Mouse (Mus musculus): ENCODE data around the gene Gm13090. TPM values are rescaled to one million over a fixed set of nuclear protein-coding genes. Genes with fewer than 3 reads are reported as not detected.

Gene Gm13090
- polyA plus RNA-seq, 1 experiment, result not detected

GRCm38 (mm10) chr4:151133760-151134159 is 44.4 kb downstream of the Gm13090 start:
- Histone ChIP-seq H3K27me3 (ENCODE audit: control insufficient read depth, insufficient read depth, low read length) (no peaks in the 10 kb centered on the region; the same call in 1 of the 2 replicates), H3K4me3 (ENCODE audit: extremely low read depth, insufficient read depth, insufficient read length) (no peak overlapping the region), H3K4me1 (ENCODE audit: control insufficient read depth, insufficient read depth, insufficient read length) (no peaks in the 10 kb centered on the region), H3K36me3 (ENCODE audit: control insufficient read depth, insufficient read depth, low read length) (no peaks in the 10 kb centered on the region), H3K27ac (ENCODE audit: insufficient read depth, low read length) (no peak overlapping the region)
- 46% methylated on average over 4 of the region's 4 CpGs for WGBS
- no peak for TF ChIP-seq CTCF (IDR thresholded peaks at IDR 0.05; ENCODE audit: extremely low read depth, insufficient read depth, insufficient read length, insufficient replicate concordance)
- DNase-seq (ENCODE audit: low read depth in 1 of 2, low spot score in 2 of 2), result no peak

DNA sequence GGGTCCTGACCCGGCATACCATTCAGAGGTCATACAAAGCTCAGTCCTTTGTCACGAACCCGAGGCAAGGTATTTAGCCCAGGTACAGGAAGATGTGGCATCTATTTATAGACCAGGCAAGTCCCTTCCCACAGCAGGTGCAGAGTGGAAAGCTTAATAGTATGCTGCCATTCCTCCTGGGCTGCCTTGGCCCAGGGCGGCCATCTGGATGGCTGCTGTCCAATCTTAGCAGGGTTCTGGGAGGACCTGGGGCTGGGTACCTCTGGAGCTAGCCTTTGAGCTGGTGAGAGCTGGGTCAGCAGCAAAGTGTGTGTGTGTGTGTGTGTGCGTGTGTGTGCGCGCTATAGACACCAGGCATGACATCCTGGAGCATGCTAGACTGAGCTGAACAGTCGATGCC is 46.1 kb downstream of the Gm13090 start:
- no peaks in the 10 kb centered on the region for H3K4me1 ChIP-seq (ENCODE audit: control insufficient read depth, insufficient read depth, insufficient read length)
- DNase-seq (ENCODE audit: low read depth in 1 of 2, low spot score in 2 of 2), result no peak
- H3K4me3 ChIP-seq (ENCODE audit: extremely low read depth, insufficient read depth, insufficient read length), result no peak overlapping the region
- 81% methylated on average over 8 of the region's 8 CpGs for WGBS
- no peak for TF ChIP-seq CTCF (IDR thresholded peaks at IDR 0.05; ENCODE audit: extremely low read depth, insufficient read depth, insufficient read length, insufficient replicate concordance)
- TF ChIP-seq POLR2A (IDR thresholded peaks at IDR 0.05; ENCODE audit: low read depth, low read length), result no peak
- no peak overlapping the region for H3K27ac ChIP-seq (ENCODE audit: insufficient read depth, low read length)
- peaks cover 5% of the 10 kb centered on the region for H3K27me3 ChIP-seq (ENCODE audit: control insufficient read depth, insufficient read depth, low read length)
- H3K36me3 ChIP-seq (ENCODE audit: control insufficient read depth, insufficient read depth, low read length), result no peaks in the 10 kb centered on the region

- WGBS, result 77% methylated on average over 5 of the region's 5 CpGs
- Histone ChIP-seq H3K36me3 (ENCODE audit: control insufficient read depth, insufficient read depth, low read length) (no peaks in the 10 kb centered on the region), H3K4me1 (ENCODE audit: control insufficient read depth, insufficient read depth, insufficient read length) (no peaks in the 10 kb centered on the region), H3K27me3 (ENCODE audit: control insufficient read depth, insufficient read depth, low read length) (peaks cover 6% of the 10 kb centered on the region), H3K4me3 (ENCODE audit: extremely low read depth, insufficient read depth, insufficient read length) (no peak overlapping the region), H3K27ac (ENCODE audit: insufficient read depth, low read length) (no peak overlapping the region)
- TF ChIP-seq CTCF (IDR thresholded peaks at IDR 0.05; ENCODE audit: extremely low read depth, insufficient read depth, insufficient read length, insufficient replicate concordance) (no peak), POLR2A (IDR thresholded peaks at IDR 0.05; ENCODE audit: low read depth, low read length) (no peak)
- DNase-seq (ENCODE audit: low read depth in 1 of 2, low spot score in 2 of 2), result no peak
Observed at GRCm38 (mm10) chr4:151137701-151138100, 48.3 kb downstream of the Gm13090 start.

DNA sequence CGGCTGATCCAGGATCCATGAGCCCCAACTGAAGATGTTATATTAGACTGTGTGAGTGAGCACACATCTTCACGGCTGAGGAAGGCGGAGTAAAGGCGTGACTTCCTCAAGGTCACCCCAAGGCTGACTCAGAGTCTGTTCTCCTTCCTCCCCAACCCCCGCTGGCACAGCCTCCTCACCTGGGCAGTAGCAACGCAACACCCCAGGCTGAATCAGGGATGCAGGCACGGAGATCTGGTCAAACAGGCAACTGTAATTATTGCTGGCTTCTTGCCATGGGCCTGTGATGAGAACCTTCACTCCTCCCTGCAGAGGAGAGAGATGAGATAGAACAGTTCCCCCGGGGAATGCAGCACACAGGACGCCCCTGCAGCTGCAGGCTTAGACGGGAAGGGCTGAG is 48.8 kb downstream of the Gm13090 start:
- TF ChIP-seq CTCF (IDR thresholded peaks at IDR 0.05; ENCODE audit: extremely low read depth, insufficient read depth, insufficient read length, insufficient replicate concordance) (no peak), POLR2A (IDR thresholded peaks at IDR 0.05; ENCODE audit: low read depth, low read length) (no peak)
- no peak overlapping the region for H3K4me3 ChIP-seq (ENCODE audit: extremely low read depth, insufficient read depth, insufficient read length)
- WGBS, result 20% methylated on average over 10 of the region's 10 CpGs
- peaks cover 6% of the 10 kb centered on the region for H3K27me3 ChIP-seq (ENCODE audit: control insufficient read depth, insufficient read depth, low read length)
- no peaks in the 10 kb centered on the region for H3K36me3 ChIP-seq (ENCODE audit: control insufficient read depth, insufficient read depth, low read length)
- no peak for DNase-seq (ENCODE audit: low read depth in 1 of 2, low spot score in 2 of 2)
- no peak overlapping the region for H3K27ac ChIP-seq (ENCODE audit: insufficient read depth, low read length)
- H3K4me1 ChIP-seq (ENCODE audit: control insufficient read depth, insufficient read depth, insufficient read length), result no peaks in the 10 kb centered on the region

GRCm38 (mm10) chr4:151138586-151138985 is 49.2 kb downstream of the Gm13090 start:
- H3K4me1 ChIP-seq (ENCODE audit: control insufficient read depth, insufficient read depth, insufficient read length), result no peaks in the 10 kb centered on the region
- H3K4me3 ChIP-seq (ENCODE audit: extremely low read depth, insufficient read depth, insufficient read length), result no peak overlapping the region
- TF ChIP-seq POLR2A (IDR thresholded peaks at IDR 0.05; ENCODE audit: low read depth, low read length), result no peak
- TF ChIP-seq CTCF (IDR thresholded peaks at IDR 0.05; ENCODE audit: extremely low read depth, insufficient read depth, insufficient read length, insufficient replicate concordance), result no peak
- no peaks in the 10 kb centered on the region for H3K36me3 ChIP-seq (ENCODE audit: control insufficient read depth, insufficient read depth, low read length)
- 29% methylated on average over 2 of the region's 2 CpGs for WGBS
- no peak overlapping the region for H3K27ac ChIP-seq (ENCODE audit: insufficient read depth, low read length)
- no peak for DNase-seq (ENCODE audit: low read depth in 1 of 2, low spot score in 2 of 2)
- H3K27me3 ChIP-seq (ENCODE audit: control insufficient read depth, insufficient read depth, low read length), result peaks cover 6% of the 10 kb centered on the region

GRCm38 (mm10) chr4:151139053-151139840 is 49.9 kb downstream of the Gm13090 start:
- DNase-seq (ENCODE audit: low read depth in 1 of 2, low spot score in 2 of 2), result peak in 1 of 2 experiments; percentile 25
- H3K27ac ChIP-seq (ENCODE audit: insufficient read depth, low read length), result no peak overlapping the region
- H3K27me3 ChIP-seq (ENCODE audit: control insufficient read depth, insufficient read depth, low read length), result peaks cover 6% of the 10 kb centered on the region
- no peaks in the 10 kb centered on the region for H3K36me3 ChIP-seq (ENCODE audit: control insufficient read depth, insufficient read depth, low read length)
- WGBS, result 12% methylated on average over 20 of the region's 20 CpGs
- H3K4me3 ChIP-seq (ENCODE audit: extremely low read depth, insufficient read depth, insufficient read length), result no peak overlapping the region
- TF ChIP-seq CTCF (IDR thresholded peaks at IDR 0.05; ENCODE audit: extremely low read depth, insufficient read depth, insufficient read length, insufficient replicate concordance) (peak; percentile 49; the same call in 1 of the 2 replicates), POLR2A (IDR thresholded peaks at IDR 0.05; ENCODE audit: low read depth, low read length) (no peak)
- H3K4me1 ChIP-seq (ENCODE audit: control insufficient read depth, insufficient read depth, insufficient read length), result no peaks in the 10 kb centered on the region

GRCm38 (mm10) chr4:151140368-151140982 is 51.1 kb downstream of the Gm13090 start:
- no peaks in the 10 kb centered on the region for H3K4me1 ChIP-seq (ENCODE audit: control insufficient read depth, insufficient read depth, insufficient read length)
- H3K36me3 ChIP-seq (ENCODE audit: control insufficient read depth, insufficient read depth, low read length), result no peaks in the 10 kb centered on the region
- peaks cover 6% of the 10 kb centered on the region for H3K27me3 ChIP-seq (ENCODE audit: control insufficient read depth, insufficient read depth, low read length)
- 14% methylated on average over 19 of the region's 20 CpGs for WGBS
- no peak for DNase-seq (ENCODE audit: low read depth in 1 of 2, low spot score in 2 of 2)
- no peak overlapping the region for H3K4me3 ChIP-seq (ENCODE audit: extremely low read depth, insufficient read depth, insufficient read length)
- TF ChIP-seq CTCF (IDR thresholded peaks at IDR 0.05; ENCODE audit: extremely low read depth, insufficient read depth, insufficient read length, insufficient replicate concordance) (no peak), POLR2A (IDR thresholded peaks at IDR 0.05; ENCODE audit: low read depth, low read length) (no peak)
- no peak overlapping the region for H3K27ac ChIP-seq (ENCODE audit: insufficient read depth, low read length)

Other genes starting within 250 kb of the Gm13090 start
- gene Errfi1, start 235.7 kb upstream of the Gm13090 start, polyA plus RNA-seq (2012; rRNA removed), result 13.7 and 15.3 TPM in 2 replicates
- 51.4 and 56.9 TPM in 2 replicates for gene Park7, start 175.1 kb upstream of the Gm13090 start, polyA plus RNA-seq (2012; rRNA removed)
- gene Tnfrsf9, start 175.0 kb upstream of the Gm13090 start, polyA plus RNA-seq (2012; rRNA removed), result 2.2 and 4.0 TPM in 2 replicates
- gene Uts2, start 92.5 kb upstream of the Gm13090 start, polyA plus RNA-seq (2012; rRNA removed), result not detected in 2 replicates
- 4.0 and 4.5 TPM in 2 replicates for gene Per3, start 44.9 kb upstream of the Gm13090 start, polyA plus RNA-seq (2012; rRNA removed)
- gene Vamp3, start 31.6 kb upstream of the Gm13090 start, polyA plus RNA-seq (2012; rRNA removed), result 15.5 and 16.7 TPM in 2 replicates